Mouse (Mus musculus) limb, embryonic 11.5 days (tissue): Measurements from ENCODE around the gene Ybx2. TPM values are rescaled to one million over a fixed set of nuclear protein-coding genes. Genes with fewer than 3 reads are reported as not detected.

ENCODE experiments used
- ATAC-seq: fragments of 200-750 bp; cut with Nextera tagmentation; 2 replicates; pipeline ENCODE4 v1.8.0; 2017; ENCODE audit warnings: low read depth; ENCODE audit not compliant: insufficient number of reproducible peaks, low FRiP score, low TSS enrichment
- DNase-seq: peaks from one replicate; pipeline ENCODE4 v3.0.0-alpha.2; 2015; ENCODE audit warnings: low spot score
- H3K27ac ChIP-seq: fragments of 300-500 bp; sonication (generic); replicated peaks from 2 replicates; pipeline ENCODE4 v1.5.1; 2014; ENCODE audit warnings: low read depth, mild to moderate bottlenecking, low read length
- H3K27me3 ChIP-seq: fragments of 300-500 bp; sonication (generic); 2 replicates; pipeline ENCODE4 v1.6.1; 2014; ENCODE audit warnings: mild to moderate bottlenecking, low read length, mixed read lengths; ENCODE audit not compliant: control insufficient read depth, insufficient read depth
- H3K36me3 ChIP-seq: fragments of 300-500 bp; sonication (generic); 2 replicates; pipeline ENCODE4 v1.6.1; 2014; ENCODE audit warnings: mild to moderate bottlenecking, low read length, moderate library complexity, mixed read lengths; ENCODE audit not compliant: control insufficient read depth, insufficient read depth
- H3K4me1 ChIP-seq: fragments of 300-500 bp; sonication (generic); 2 replicates; pipeline ENCODE4 v1.6.1; 2014; ENCODE audit warnings: low read length, mixed read lengths; ENCODE audit not compliant: control insufficient read depth, insufficient read depth
- H3K4me2 ChIP-seq: fragments of 300-500 bp; sonication (generic); 2 replicates; pipeline ENCODE4 v1.6.1; 2014; ENCODE audit warnings: low read depth, mild to moderate bottlenecking, moderate library complexity; ENCODE audit not compliant: severe bottlenecking
- H3K4me3 ChIP-seq: fragments of 300-500 bp; sonication (generic); 2 replicates; pipeline ENCODE4 v1.5.1; 2014; ENCODE audit warnings: low read depth, low read length
- H3K9ac ChIP-seq: fragments of 300-500 bp; sonication (generic); 2 replicates; pipeline ENCODE4 v1.6.1; 2014; ENCODE audit warnings: mild to moderate bottlenecking, low read length
- H3K9me3 ChIP-seq: fragments of 300-500 bp; sonication (generic); 2 replicates; pipeline ENCODE4 v1.6.1; 2016; ENCODE audit warnings: low read length; ENCODE audit not compliant: control insufficient read depth
- WGBS: fragments of 180-500 bp; shearing (Covaris S2); extraction: QIAGEN DNeasy Blood & Tissue Kit; methylation state at CpG from one replicate; pipeline ENCODE4 v1.1.7; 2014; 5-methylcytosine and 5-hydroxymethylcytosine counted together
- polyA plus RNA-seq: library from polyadenylated mRNA; unstranded; fragments of >200 nt; fragmentation: Nextera tagmentation; extraction: Ambion mirVana; gene quantifications from 2 replicates; pipeline ENCODE4 v1.2.1, GENCODE M21; 2014

Ybx2 gene
- polyA plus RNA-seq, 1 experiment from 2014 or later: 11.3 TPM

GRCm38 (mm10) chr11:69940962-69941361 lies 5.4 kb downstream of the Ybx2 start:
- Histone ChIP-seq H3K9me3 (no peaks in the 10 kb centered on the region), H3K4me2 (no peak overlapping the region), H3K9ac (no peak overlapping the region), H3K27ac (no peak overlapping the region), H3K27me3 (peaks cover 8% of the 10 kb centered on the region), H3K4me3 (no peak overlapping the region), H3K36me3 (peaks cover 7% of the 10 kb centered on the region; the same call in 1 of the 2 replicates), H3K4me1 (peaks cover 22% of the 10 kb centered on the region)
- no peak for ATAC-seq
- WGBS: 74% methylated on average over 4 of the region's 4 CpGs
- no peak for DNase-seq

- ATAC-seq (no peak), DNase-seq (no peak)
- Histone ChIP-seq H3K27me3 (no peaks in the 10 kb centered on the region), H3K9me3 (no peaks in the 10 kb centered on the region), H3K9ac (no peak overlapping the region), H3K27ac (no peak overlapping the region), H3K36me3 (peaks cover 7% of the 10 kb centered on the region; the same call in 1 of the 2 replicates), H3K4me1 (peaks cover 7% of the 10 kb centered on the region; the same call in 1 of the 2 replicates), H3K4me2 (no peak overlapping the region), H3K4me3 (no peak overlapping the region)
- WGBS: 78% methylated on average over 13 of the region's 13 CpGs
Observed at GRCm38 (mm10) chr11:69945216-69945615, 9.6 kb downstream of the Ybx2 start.

GRCm38 (mm10) chr11:69945997-69946891 lies 10.6 kb downstream of the Ybx2 start:
- no peaks in the 10 kb centered on the region for H3K27me3 ChIP-seq
- H3K4me1 ChIP-seq: peaks cover 7% of the 10 kb centered on the region; the same call in 1 of the 2 replicates
- H3K4me2 ChIP-seq: peak overlapping the region; percentile 82; the same call in 1 of the 2 replicates
- no peak overlapping the region for H3K9ac ChIP-seq
- H3K36me3 ChIP-seq: peaks cover 7% of the 10 kb centered on the region; the same call in 1 of the 2 replicates
- H3K9me3 ChIP-seq: no peaks in the 10 kb centered on the region
- DNase-seq (no peak), ATAC-seq (no peak)
- no peak overlapping the region for H3K27ac ChIP-seq
- 91% methylated on average over 18 of the region's 18 CpGs for WGBS
- H3K4me3 ChIP-seq: peak overlapping the region; percentile 53

GRCm38 (mm10) chr11:69947337-69948065 lies 11.9 kb downstream of the Ybx2 start:
- ATAC-seq: peak; percentile 57
- no peaks in the 10 kb centered on the region for H3K9me3 ChIP-seq
- peaks cover 7% of the 10 kb centered on the region; the same call in 1 of the 2 replicates for H3K4me1 ChIP-seq
- peak overlapping the region; percentile 95 for H3K27ac ChIP-seq
- peak overlapping the region; percentile 85 for H3K9ac ChIP-seq
- H3K27me3 ChIP-seq: no peaks in the 10 kb centered on the region
- peak overlapping the region; percentile 82 for H3K4me2 ChIP-seq
- DNase-seq: peak; percentile 78
- 1% methylated on average over 29 of the region's 29 CpGs for WGBS
- peaks cover 7% of the 10 kb centered on the region; the same call in 1 of the 2 replicates for H3K36me3 ChIP-seq
- peak overlapping the region; percentile 53 for H3K4me3 ChIP-seq

GRCm38 (mm10) chr11:69948066-69948762 lies 12.6 kb downstream of the Ybx2 start, which contains the start of gene Slc2a4:
Slc2a4 (minus strand) TSS chr11:69948188.
- H3K9me3 ChIP-seq: no peaks in the 10 kb centered on the region
- peak within 1 kb of the TSS; percentile 82 for H3K4me2 ChIP-seq
- peak within 1 kb of the TSS; percentile 85 for H3K9ac ChIP-seq
- under 1% methylated on average over 34 of the region's 34 CpGs for WGBS
- peaks cover 7% of the 10 kb centered on the region; the same call in 1 of the 2 replicates for H3K4me1 ChIP-seq
- peak within 1 kb of the TSS; percentile 53 for H3K4me3 ChIP-seq
- peak; percentile 94 for ATAC-seq
- no peaks in the 10 kb centered on the region for H3K27me3 ChIP-seq
- peak; percentile 99 for DNase-seq
- peak within 1 kb of the TSS; percentile 95 for H3K27ac ChIP-seq
- H3K36me3 ChIP-seq: peaks cover 7% of the 10 kb centered on the region; the same call in 1 of the 2 replicates

GRCm38 (mm10) chr11:69948763-69949150 lies 13.2 kb downstream of the Ybx2 start:
- WGBS: 0% methylated on average over 14 of the region's 14 CpGs
- Histone ChIP-seq H3K36me3 (peaks cover 7% of the 10 kb centered on the region; the same call in 1 of the 2 replicates), H3K9ac (peak overlapping the region; percentile 85), H3K27ac (peak overlapping the region; percentile 95), H3K4me1 (peaks cover 7% of the 10 kb centered on the region; the same call in 1 of the 2 replicates), H3K4me3 (peak overlapping the region; percentile 53), H3K27me3 (no peaks in the 10 kb centered on the region), H3K9me3 (no peaks in the 10 kb centered on the region), H3K4me2 (peak overlapping the region; percentile 82)
- ATAC-seq: peak; percentile 48
- peak; percentile 98 for DNase-seq

- WGBS: 41% methylated on average over 4 of the region's 4 CpGs
- no peak overlapping the region for H3K4me3 ChIP-seq
- DNase-seq: no peak
- no peaks in the 10 kb centered on the region for H3K36me3 ChIP-seq
- peaks cover 7% of the 10 kb centered on the region; the same call in 1 of the 2 replicates for H3K4me1 ChIP-seq
- no peaks in the 10 kb centered on the region for H3K9me3 ChIP-seq
- H3K9ac ChIP-seq: no peak overlapping the region
- no peak overlapping the region for H3K27ac ChIP-seq
- no peaks in the 10 kb centered on the region for H3K27me3 ChIP-seq
- no peak for ATAC-seq
- no peak overlapping the region for H3K4me2 ChIP-seq
Observed at GRCm38 (mm10) chr11:69950807-69951459, 15.3 kb downstream of the Ybx2 start.
